Comparison of ENCODE assay signal across 8 mouse cellular contexts in the genomic region with DNA sequence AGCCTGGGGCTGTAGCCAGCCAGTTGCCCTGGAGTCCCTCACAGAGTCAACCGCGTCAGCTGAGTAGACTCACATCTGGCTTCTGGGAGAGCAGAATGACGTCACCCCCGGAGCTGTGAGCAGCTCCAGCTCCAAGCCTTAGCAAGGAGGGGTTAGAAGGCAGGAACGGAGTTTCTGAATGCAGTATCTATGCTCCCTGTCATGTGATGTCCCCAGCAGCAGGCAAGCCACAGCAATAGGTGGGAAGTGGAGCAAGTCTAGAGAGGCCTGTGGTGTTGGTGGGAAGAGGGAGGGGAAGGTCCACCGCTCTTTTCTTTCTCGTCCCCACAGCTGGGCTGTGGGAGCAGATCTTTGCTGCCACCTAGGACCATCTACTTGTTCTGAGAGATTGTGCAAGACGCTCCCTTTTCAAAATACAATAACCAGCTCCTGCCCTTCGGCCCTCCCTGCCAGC. TPM values are rescaled to one million over a fixed set of nuclear protein-coding genes. Genes with fewer than 3 reads are reported as not detected.
DNase-seq lines count a peak whose midpoint lies in the region; ATAC-seq and TF ChIP-seq lines count a peak whose summit lies in the region.

No protein-coding gene starts in this region.

- H3K9me3 ChIP-seq in ES-Bruce4 (replicated peaks; ENCODE audit: control insufficient read depth, insufficient read depth, low read length, poor library complexity, severe bottlenecking) = no peaks in the 10 kb centered on the region
- no peaks in the 10 kb centered on the region for H3K9me3 ChIP-seq in hindbrain, embryonic 14.5 days (ENCODE audit: control insufficient read depth, low read length)
- H3K9me3 ChIP-seq in lung, embryonic 15.5 days = no peaks in the 10 kb centered on the region

- H3K4me2 ChIP-seq in hindbrain, embryonic 14.5 days (replicated peaks) = peak overlapping the region; percentile 32
- peak overlapping the region; percentile 54 for H3K4me2 ChIP-seq in lung, embryonic 15.5 days

- peaks cover 11% of the 10 kb centered on the region for H3K4me1 ChIP-seq in ES-Bruce4 (ENCODE audit: control insufficient read depth, insufficient read depth, low read length)
- H3K4me1 ChIP-seq in cortical plate, adult 2 months (ENCODE audit: control insufficient read depth, insufficient read depth, low read length) = no peaks in the 10 kb centered on the region
- H3K4me1 ChIP-seq in hindbrain, embryonic 14.5 days (replicated peaks; ENCODE audit: control insufficient read depth, insufficient read depth, low read length) = peaks cover 6% of the 10 kb centered on the region; the same call in 1 of the 2 replicates
- H3K4me1 ChIP-seq in lung, embryonic 15.5 days = peaks cover 18% of the 10 kb centered on the region

- H3K4me3 ChIP-seq in ES-Bruce4 (ENCODE audit: low read depth, low read length) = peak overlapping the region; percentile 18
- no peak overlapping the region for H3K4me3 ChIP-seq in cortical plate, adult 2 months (ENCODE audit: insufficient read depth, low read length)
- no peak overlapping the region for H3K4me3 ChIP-seq in hindbrain, embryonic 14.5 days (replicated peaks; ENCODE audit: low read length)
- peak overlapping the region; percentile 24 for H3K4me3 ChIP-seq in lung, embryonic 15.5 days

- no peaks in the 10 kb centered on the region for H3K36me3 ChIP-seq in ES-Bruce4 (ENCODE audit: control insufficient read depth, insufficient read depth, low read length, poor library complexity, severe bottlenecking)
- no peaks in the 10 kb centered on the region for H3K36me3 ChIP-seq in hindbrain, embryonic 14.5 days (replicated peaks; ENCODE audit: control insufficient read depth, insufficient read depth)
- no peaks in the 10 kb centered on the region for H3K36me3 ChIP-seq in lung, embryonic 15.5 days

- WGBS in hindbrain, embryonic 14.5 days = 37% methylated on average over 9 of the region's 9 CpGs
- 6% methylated on average over 9 of the region's 9 CpGs for WGBS in lung, embryonic 15.5 days

- no peak overlapping the region for H3K9ac ChIP-seq in ES-Bruce4 (ENCODE audit: low read depth, poor library complexity, severe bottlenecking)
- H3K9ac ChIP-seq in hindbrain, embryonic 14.5 days = peak overlapping the region; percentile 24; the same call in 1 of the 2 replicates
- H3K9ac ChIP-seq in lung, embryonic 15.5 days = 0 out of 2 replicates have a peak overlapping the region, but pooled peaks have one; percentile 28

- no peak for TF ChIP-seq POLR2A in ES-Bruce4 (IDR thresholded peaks at IDR 0.05; ENCODE audit: insufficient read depth, low read length)
- TF ChIP-seq POLR2A in cortical plate, adult 2 months (IDR thresholded peaks at IDR 0.05; ENCODE audit: extremely low read depth, insufficient read depth, low read length) = 0 out of 2 replicates have a peak, but pooled peaks have one; percentile 22

- peak; percentile 57 for ATAC-seq in hindbrain, embryonic 14.5 days (ENCODE audit: low FRiP score)
- peak; percentile 82 for ATAC-seq in lung, embryonic 15.5 days (ENCODE audit: borderline replicate concordance, extremely low read depth, low FRiP score, low TSS enrichment)

- TF ChIP-seq EP300 in ES-Bruce4 (IDR thresholded peaks at IDR 0.05; ENCODE audit: insufficient read depth, low read depth, low read length) = no peak

- TF ChIP-seq CTCF in ES-Bruce4 (IDR thresholded peaks at IDR 0.05; ENCODE audit: low read depth, low read length) = peak; percentile 14
- TF ChIP-seq CTCF in cortical plate, adult 2 months (IDR thresholded peaks at IDR 0.05; ENCODE audit: extremely low read depth, insufficient read depth, low read length) = peak; percentile 25; the same call in 1 of the 2 replicates

- peak; percentile 58 to 66 for DNase-seq in gastrocnemius, adult 8-10 months (ENCODE audit: low spot score in 2 of 2)
- DNase-seq in hindbrain, embryonic 14.5 days (ENCODE audit: low spot score) = peak; percentile 51
- DNase-seq in layer of hippocampus, postnatal 25 days (ENCODE audit: extremely low spot score in 1 of 2, low spot score in 1 of 2) = peak; percentile 21 to 26
- DNase-seq in retina, adult 2 months (ENCODE audit: low read depth, low spot score) = peak; percentile 23
- DNase-seq in cerebellum, adult 9-10 months = no peak

- H3K27ac ChIP-seq in ES-Bruce4 (ENCODE audit: insufficient read depth, low read length) = 0 out of 2 replicates have a peak overlapping the region, but pooled peaks have one; percentile 3
- no peak overlapping the region for H3K27ac ChIP-seq in cortical plate, adult 2 months (ENCODE audit: insufficient read depth, low read length)
- H3K27ac ChIP-seq in hindbrain, embryonic 14.5 days = 0 out of 2 replicates have a peak overlapping the region, but pooled peaks have one; percentile 7
- peak overlapping the region; percentile 35; the same call in 1 of the 2 replicates for H3K27ac ChIP-seq in lung, embryonic 15.5 days

- no peaks in the 10 kb centered on the region for H3K27me3 ChIP-seq in ES-Bruce4 (ENCODE audit: control insufficient read depth, insufficient read depth, low read length, poor library complexity, severe bottlenecking)
- no peaks in the 10 kb centered on the region for H3K27me3 ChIP-seq in hindbrain, embryonic 14.5 days (ENCODE audit: control insufficient read depth, insufficient read depth, low read length)
- no peaks in the 10 kb centered on the region for H3K27me3 ChIP-seq in lung, embryonic 15.5 days

RNA-seq across cellular contexts. Expression of gene Slc28a1, which starts 20.0 kb away (rescaled TPM):
- 4.5 and 4.7 TPM in 2 replicates for polyA plus RNA-seq in ES-Bruce4 (2011; ENCODE audit: insufficient read depth, insufficient read length, low read depth, missing spikeins)
- 0.33 and 0.36 TPM in 2 replicates for polyA plus RNA-seq in cortical plate, adult 2 months (2012; rRNA removed)
- under 1 TPM; 0.07 to 0.25 (median 0.14) TPM for total RNA-seq in gastrocnemius, adult 8-10 months (2022)
- not detected in 2 replicates for polyA plus RNA-seq in hindbrain, embryonic 14.5 days (2014; fragmentation: Nextera tagmentation; extraction: Ambion mirVana)
- not detected for total RNA-seq in layer of hippocampus, postnatal 25 days (2021)
- polyA plus RNA-seq in lung, embryonic 15.5 days (2015; fragmentation: Nextera tagmentation; extraction: Ambion mirVana) = 0.10 TPM in 1 of 2 replicates, not detected in the other

Comparison
In these comparisons a context has a peak if more than half of its experiments do, and no peak if none do; other contexts are left out.
1. H3K4me3 ChIP-seq: peak in ES-Bruce4 (single experiment) and lung, embryonic 15.5 days (single experiment); none in cortical plate, adult 2 months (single experiment) and hindbrain, embryonic 14.5 days (single experiment).